Mouse (Mus musculus): Measurements from ENCODE around the gene Myh2. TPM values are rescaled to one million over a fixed set of nuclear protein-coding genes. Genes with fewer than 3 reads are reported as not detected.

Gene Myh2
- polyA plus RNA-seq (2012; rRNA removed) = 1.2 TPM in 1 of 2 replicates, not detected in the other

DNA sequence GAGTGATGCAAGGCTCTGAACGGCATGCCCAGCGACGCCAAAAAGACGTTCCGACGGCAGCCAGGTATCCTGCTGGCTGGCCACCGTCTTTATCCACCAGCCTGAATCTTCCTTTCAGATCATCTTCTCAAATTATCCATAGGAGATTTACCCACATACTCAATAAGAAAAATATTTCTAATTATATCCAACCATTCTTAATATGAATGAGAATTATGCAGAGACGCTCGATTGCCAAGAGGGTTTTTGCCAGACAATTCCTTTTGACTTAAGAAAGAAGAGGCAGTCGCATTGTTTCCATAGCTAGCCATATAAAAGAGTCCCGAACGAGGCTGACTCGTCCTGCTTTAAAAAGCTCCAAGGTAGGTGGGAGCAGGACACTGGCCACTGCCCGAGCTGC, at the start of gene Myh2:
Gene Myh2, plus strand, starts transcription at position 301 of the 400 bp plus-strand sequence.
- TF ChIP-seq CTCF (IDR thresholded peaks at IDR 0.05; ENCODE audit: insufficient read depth, low read length) (no peak), POLR2A (IDR thresholded peaks at IDR 0.05; ENCODE audit: borderline replicate concordance, extremely low read depth, low read depth, low read length) (no peak)
- WGBS = 76% methylated on average over 14 of the region's 14 CpGs

DNA sequence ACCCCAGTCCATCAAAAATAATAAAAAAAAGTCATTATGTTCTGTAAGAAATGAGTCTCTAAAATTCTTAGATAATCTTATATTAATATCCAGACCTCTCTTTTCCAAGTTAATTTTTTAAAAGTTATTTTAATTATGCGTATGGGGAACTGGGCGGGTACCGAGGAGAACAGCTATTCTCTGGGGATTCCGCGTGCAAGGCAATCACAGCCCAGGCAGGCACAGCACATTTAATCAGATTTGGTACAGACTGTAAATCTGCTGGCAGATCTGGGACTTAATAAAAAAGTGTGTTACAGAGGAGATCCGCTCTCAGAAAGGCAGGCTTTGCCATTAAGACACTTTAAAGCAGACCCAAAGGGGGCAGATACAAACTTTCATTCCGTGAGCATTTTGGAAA, 45.9 kb upstream of the Myh2 start:
- H3K4me3 ChIP-seq (replicated peaks; ENCODE audit: extremely low read depth, low read depth, low read length) = no peak overlapping the region
- TF ChIP-seq CTCF (IDR thresholded peaks at IDR 0.05; ENCODE audit: insufficient read depth, low read length) (no peak), POLR2A (IDR thresholded peaks at IDR 0.05; ENCODE audit: borderline replicate concordance, extremely low read depth, low read depth, low read length) (no peak)
- no peak for DNase-seq
- WGBS = 87% methylated on average over 7 of the region's 7 CpGs
- no peaks in the 10 kb centered on the region for H3K4me1 ChIP-seq (ENCODE audit: control insufficient read depth, insufficient read depth, low read length)

More for the DNA sequence above, at the start of gene Myh2:
- no peak for DNase-seq
- H3K4me3 ChIP-seq (replicated peaks; ENCODE audit: extremely low read depth, low read depth, low read length) = no peak within 1 kb of the TSS
- no peaks in the 10 kb centered on the region for H3K4me1 ChIP-seq (ENCODE audit: control insufficient read depth, insufficient read depth, low read length)

GRCm38 (mm10) chr11:67125361-67125760, 45.5 kb upstream of the Myh2 start:
- DNase-seq = no peak
- no peak overlapping the region for H3K4me3 ChIP-seq (replicated peaks; ENCODE audit: extremely low read depth, low read depth, low read length)
- no peaks in the 10 kb centered on the region for H3K4me1 ChIP-seq (ENCODE audit: control insufficient read depth, insufficient read depth, low read length)
- TF ChIP-seq CTCF (IDR thresholded peaks at IDR 0.05; ENCODE audit: insufficient read depth, low read length) = no peak
- no peak for TF ChIP-seq POLR2A (IDR thresholded peaks at IDR 0.05; ENCODE audit: borderline replicate concordance, extremely low read depth, low read depth, low read length)
- 73% methylated on average over 17 of the region's 17 CpGs for WGBS

DNA sequence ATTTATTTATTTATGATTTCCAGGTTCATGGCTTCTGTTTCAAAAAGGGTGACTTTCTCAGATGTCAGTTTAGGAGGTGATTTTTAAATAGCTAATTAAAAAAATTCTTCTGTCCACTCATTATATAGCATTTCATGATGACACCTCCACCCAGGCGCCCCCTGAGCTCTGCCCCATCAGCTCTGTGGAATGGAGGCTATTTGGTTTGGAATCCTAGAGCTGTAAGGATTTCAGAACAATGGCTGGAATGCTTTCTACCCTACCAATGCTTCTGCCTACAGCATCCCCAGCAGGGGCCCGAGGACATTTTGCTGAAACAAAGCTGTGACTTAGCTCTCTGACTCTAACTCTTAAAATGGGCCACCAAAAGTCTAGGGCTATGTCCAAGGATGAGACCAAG, 37.3 kb upstream of the Myh2 start:
- Histone ChIP-seq H3K4me3 (replicated peaks; ENCODE audit: extremely low read depth, low read depth, low read length) (no peak overlapping the region), H3K4me1 (ENCODE audit: control insufficient read depth, insufficient read depth, low read length) (no peaks in the 10 kb centered on the region)
- DNase-seq = no peak
- 66% methylated on average over 2 of the region's 2 CpGs for WGBS
- no peak for TF ChIP-seq POLR2A (IDR thresholded peaks at IDR 0.05; ENCODE audit: borderline replicate concordance, extremely low read depth, low read depth, low read length)

DNA sequence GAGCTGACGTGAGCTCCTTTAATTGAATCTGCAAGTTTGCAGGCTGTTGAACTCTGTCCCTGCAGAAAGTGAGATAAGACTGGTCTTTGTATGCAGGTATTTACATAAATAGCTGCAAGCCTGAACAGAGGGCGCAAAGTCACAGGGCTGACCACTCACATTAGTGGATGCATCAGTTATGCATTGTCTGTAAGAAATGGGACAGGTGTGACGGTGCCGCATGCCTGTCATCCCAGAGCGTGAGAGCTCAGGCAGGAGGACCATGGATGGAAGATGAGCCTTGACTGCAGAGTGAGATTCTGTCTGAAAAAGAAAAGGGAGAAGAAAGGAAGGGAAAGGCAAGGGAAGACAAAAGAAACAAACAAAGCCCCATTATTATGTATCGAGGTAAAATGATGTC, 36.2 kb upstream of the Myh2 start:
- Histone ChIP-seq H3K4me1 (ENCODE audit: control insufficient read depth, insufficient read depth, low read length) (no peaks in the 10 kb centered on the region), H3K4me3 (replicated peaks; ENCODE audit: extremely low read depth, low read depth, low read length) (no peak overlapping the region)
- WGBS = 78% methylated on average over 6 of the region's 6 CpGs
- no peak for DNase-seq
- no peak for TF ChIP-seq CTCF (IDR thresholded peaks at IDR 0.05; ENCODE audit: insufficient read depth, low read length)
- no peak for TF ChIP-seq POLR2A (IDR thresholded peaks at IDR 0.05; ENCODE audit: borderline replicate concordance, extremely low read depth, low read depth, low read length)

DNA sequence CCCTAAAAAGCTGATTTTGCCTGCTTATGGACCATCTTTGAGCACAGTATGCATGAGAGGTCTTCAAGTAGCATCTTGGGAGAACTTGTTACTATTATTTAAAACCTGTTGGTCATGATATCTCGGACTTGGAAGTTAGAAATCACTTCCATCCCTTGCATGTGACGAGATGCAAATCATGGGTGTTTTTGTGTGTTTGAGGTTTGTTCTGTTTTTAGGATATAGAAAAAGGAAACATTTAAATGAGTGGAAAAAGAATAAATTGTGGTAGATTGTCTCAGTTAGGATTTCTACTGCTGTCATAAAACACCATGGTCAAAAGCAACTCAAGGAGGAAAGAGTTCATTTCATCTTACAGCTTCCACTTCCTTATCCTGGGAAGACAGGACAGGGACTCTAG, 35.3 kb upstream of the Myh2 start:
- WGBS = 89% methylated on average over 2 of the region's 2 CpGs
- H3K4me1 ChIP-seq (ENCODE audit: control insufficient read depth, insufficient read depth, low read length) = no peaks in the 10 kb centered on the region
- no peak for DNase-seq
- no peak overlapping the region for H3K4me3 ChIP-seq (replicated peaks; ENCODE audit: extremely low read depth, low read depth, low read length)
- TF ChIP-seq CTCF (IDR thresholded peaks at IDR 0.05; ENCODE audit: insufficient read depth, low read length) = no peak
- TF ChIP-seq POLR2A (IDR thresholded peaks at IDR 0.05; ENCODE audit: borderline replicate concordance, extremely low read depth, low read depth, low read length) = no peak

DNA sequence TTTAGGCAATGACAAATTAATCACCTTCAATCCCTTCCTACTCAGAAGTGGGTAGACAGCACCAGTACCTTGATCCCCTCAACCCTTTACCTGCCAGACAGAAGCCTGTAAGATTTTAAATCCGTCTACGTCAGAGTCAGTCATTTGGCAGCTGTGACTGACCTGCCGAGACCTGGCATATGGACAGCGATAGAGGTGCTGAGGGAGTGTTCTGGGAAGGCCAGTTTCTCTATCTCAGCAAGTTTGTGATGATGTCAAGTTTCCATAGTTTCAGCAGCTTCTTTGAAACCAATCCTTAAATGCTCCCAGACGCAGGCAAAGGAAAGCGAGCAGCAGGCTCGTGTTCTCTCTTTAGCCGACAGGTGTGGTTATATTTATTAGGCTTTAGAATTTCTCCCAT, 31.3 kb upstream of the Myh2 start:
- DNase-seq = no peak
- no peak for TF ChIP-seq POLR2A (IDR thresholded peaks at IDR 0.05; ENCODE audit: borderline replicate concordance, extremely low read depth, low read depth, low read length)
- no peak for TF ChIP-seq CTCF (IDR thresholded peaks at IDR 0.05; ENCODE audit: insufficient read depth, low read length)
- no peak overlapping the region for H3K4me3 ChIP-seq (replicated peaks; ENCODE audit: extremely low read depth, low read depth, low read length)
- no peaks in the 10 kb centered on the region for H3K4me1 ChIP-seq (ENCODE audit: control insufficient read depth, insufficient read depth, low read length)
- WGBS = 64% methylated on average over 8 of the region's 8 CpGs

GRCm38 (mm10) chr11:67140175-67140574, 30.7 kb upstream of the Myh2 start:
- no peak for TF ChIP-seq CTCF (IDR thresholded peaks at IDR 0.05; ENCODE audit: insufficient read depth, low read length)
- no peak for TF ChIP-seq POLR2A (IDR thresholded peaks at IDR 0.05; ENCODE audit: borderline replicate concordance, extremely low read depth, low read depth, low read length)
- 51% methylated on average over 5 of the region's 5 CpGs for WGBS
- H3K4me1 ChIP-seq (ENCODE audit: control insufficient read depth, insufficient read depth, low read length) = no peaks in the 10 kb centered on the region
- H3K4me3 ChIP-seq (replicated peaks; ENCODE audit: extremely low read depth, low read depth, low read length) = no peak overlapping the region
- no peak for DNase-seq

- WGBS = 55% methylated on average over 6 of the region's 6 CpGs
- Histone ChIP-seq H3K4me3 (replicated peaks; ENCODE audit: extremely low read depth, low read depth, low read length) (no peak overlapping the region), H3K4me1 (ENCODE audit: control insufficient read depth, insufficient read depth, low read length) (no peaks in the 10 kb centered on the region)
- TF ChIP-seq POLR2A (IDR thresholded peaks at IDR 0.05; ENCODE audit: borderline replicate concordance, extremely low read depth, low read depth, low read length) (no peak), CTCF (IDR thresholded peaks at IDR 0.05; ENCODE audit: insufficient read depth, low read length) (no peak)
- no peak for DNase-seq
Measured at GRCm38 (mm10) chr11:67141031-67141430, 29.8 kb upstream of the Myh2 start.

DNA sequence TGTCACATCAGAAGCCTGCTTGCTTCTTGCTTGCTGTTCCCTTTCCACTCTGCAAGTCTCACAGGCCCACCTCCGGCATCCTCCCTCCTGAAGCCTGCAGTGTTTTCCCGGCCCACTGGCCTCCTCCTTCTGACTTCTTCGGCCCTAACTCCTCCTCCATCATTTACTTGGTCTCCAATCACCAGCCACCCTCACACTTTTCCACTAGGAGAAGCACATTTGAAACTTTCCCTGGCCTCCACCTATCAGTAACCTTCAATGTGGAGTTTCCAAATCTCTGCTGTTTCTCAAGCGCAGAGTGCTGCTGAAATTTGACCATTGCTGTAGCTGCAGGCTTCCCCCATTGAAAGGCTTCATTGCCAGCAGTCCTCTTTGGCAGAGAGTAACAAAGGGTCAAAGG, 28.8 kb upstream of the Myh2 start:
- no peak for DNase-seq
- H3K4me1 ChIP-seq (ENCODE audit: control insufficient read depth, insufficient read depth, low read length) = no peaks in the 10 kb centered on the region
- TF ChIP-seq POLR2A (IDR thresholded peaks at IDR 0.05; ENCODE audit: borderline replicate concordance, extremely low read depth, low read depth, low read length) (no peak), CTCF (IDR thresholded peaks at IDR 0.05; ENCODE audit: insufficient read depth, low read length) (no peak)
- no peak overlapping the region for H3K4me3 ChIP-seq (replicated peaks; ENCODE audit: extremely low read depth, low read depth, low read length)
- WGBS = 46% methylated on average over 4 of the region's 4 CpGs
